Mouse (Mus musculus) midbrain, embryonic 12.5 days (tissue): Measurements from ENCODE around the gene Tcte2. TPM values are rescaled to one million over a fixed set of nuclear protein-coding genes. Genes with fewer than 3 reads are reported as not detected.

Source experiments
- ATAC-seq: fragments of 200-750 bp; cut with Nextera tagmentation; 2 replicates; pipeline ENCODE4 v1.8.0; 2017; ENCODE audit warnings: low read depth, moderate TSS enrichment, moderate library complexity; ENCODE audit not compliant: low FRiP score
- H3K27ac ChIP-seq: fragments of 300-500 bp; sonication (generic); replicated peaks from 2 replicates; pipeline ENCODE4 v1.5.1; 2016; ENCODE audit warnings: mild to moderate bottlenecking
- H3K27me3 ChIP-seq: fragments of 300-500 bp; sonication (generic); 2 replicates; pipeline ENCODE4 v1.6.1; 2016; ENCODE audit warnings: mild to moderate bottlenecking
- H3K36me3 ChIP-seq: fragments of 300-500 bp; sonication (generic); 2 replicates; pipeline ENCODE4 v1.6.1; 2016
- H3K4me1 ChIP-seq: fragments of 300-500 bp; sonication (generic); 2 replicates; pipeline ENCODE4 v1.6.1; 2016
- H3K4me2 ChIP-seq: fragments of 300-500 bp; sonication (generic); replicated peaks from 2 replicates; pipeline ENCODE4 v1.6.1; 2016; ENCODE audit warnings: mild to moderate bottlenecking, moderate library complexity
- H3K4me3 ChIP-seq: fragments of 300-500 bp; sonication (generic); 2 replicates; pipeline ENCODE4 v1.5.1; 2016; ENCODE audit warnings: mild to moderate bottlenecking
- H3K9ac ChIP-seq: fragments of 300-500 bp; sonication (generic); replicated peaks from 2 replicates; pipeline ENCODE4 v1.6.1; 2016; ENCODE audit warnings: mild to moderate bottlenecking, moderate library complexity
- H3K9me3 ChIP-seq: fragments of 300-500 bp; sonication (generic); 2 replicates; pipeline ENCODE4 v1.6.1; 2016; ENCODE audit warnings: mild to moderate bottlenecking
- WGBS: fragments of 180-500 bp; shearing (Covaris S2); methylation state at CpG from one replicate; pipeline ENCODE4 v1.1.7; 2016; 5-methylcytosine and 5-hydroxymethylcytosine counted together
- polyA plus RNA-seq: library from polyadenylated mRNA; unstranded; fragments of >200 nt; fragmentation: Nextera tagmentation; extraction: Ambion mirVana; gene quantifications from 2 replicates; pipeline ENCODE4 v1.2.1, GENCODE M21; 2016

Tcte2 gene
- polyA plus RNA-seq, 1 experiment from 2014 or later: 16.6 TPM

DNA sequence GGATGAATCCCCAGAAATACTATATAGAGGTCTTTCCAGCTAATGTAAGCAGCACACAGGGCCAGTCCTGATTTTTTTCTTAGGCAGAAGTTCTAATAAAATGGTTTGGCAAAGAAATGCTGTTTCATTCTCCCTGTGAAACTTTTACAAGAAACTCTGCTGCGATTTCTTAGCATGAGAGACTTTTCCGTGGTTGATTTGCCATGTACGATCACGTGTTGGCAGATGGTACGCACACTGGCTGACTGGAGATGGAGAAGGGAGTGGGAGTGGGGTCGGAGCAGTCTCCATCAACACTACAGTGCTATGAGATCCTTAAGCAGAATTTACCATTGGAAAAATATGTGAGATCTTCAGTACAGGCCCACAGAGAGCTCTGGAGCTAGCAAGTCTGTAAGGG, 17.4 kb downstream of the Tcte2 start:
- no peaks in the 10 kb centered on the region for H3K36me3 ChIP-seq
- H3K4me1 ChIP-seq: peaks cover 28% of the 10 kb centered on the region
- no peak overlapping the region for H3K4me2 ChIP-seq
- 90% methylated on average over 6 of the region's 6 CpGs for WGBS
- no peak overlapping the region for H3K27ac ChIP-seq
- no peaks in the 10 kb centered on the region for H3K27me3 ChIP-seq
- no peak for ATAC-seq
- no peak overlapping the region for H3K9ac ChIP-seq
- H3K9me3 ChIP-seq: no peaks in the 10 kb centered on the region
- H3K4me3 ChIP-seq: no peak overlapping the region

DNA sequence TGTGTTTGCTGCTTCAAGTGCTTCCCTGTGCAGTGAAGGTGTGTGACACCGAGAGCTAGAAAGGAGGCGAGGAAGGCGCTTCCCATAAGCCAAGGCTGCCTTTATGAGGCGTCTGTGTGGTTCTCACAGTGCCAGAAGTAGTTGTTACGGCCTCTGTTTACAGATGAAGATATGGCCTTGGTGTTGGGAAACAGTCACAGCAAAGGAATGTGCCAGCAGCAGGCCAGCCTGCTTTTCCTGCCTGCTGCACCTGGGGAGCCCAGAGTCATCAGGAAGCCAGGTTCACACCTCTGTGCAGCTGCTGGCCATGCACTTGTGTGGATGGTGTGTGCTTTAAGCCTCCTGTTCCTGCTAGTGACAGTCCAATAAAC, 17.9 kb downstream of the Tcte2 start:
- H3K4me1 ChIP-seq: peaks cover 28% of the 10 kb centered on the region
- H3K4me2 ChIP-seq: no peak overlapping the region
- WGBS: 42% methylated on average over 5 of the region's 5 CpGs
- no peak overlapping the region for H3K27ac ChIP-seq
- H3K9ac ChIP-seq: 0 out of 2 replicates have a peak overlapping the region, but pooled peaks have one; percentile 0
- no peaks in the 10 kb centered on the region for H3K27me3 ChIP-seq
- H3K36me3 ChIP-seq: no peaks in the 10 kb centered on the region
- H3K9me3 ChIP-seq: no peaks in the 10 kb centered on the region
- no peak overlapping the region for H3K4me3 ChIP-seq
- ATAC-seq: no peak

- Histone ChIP-seq H3K4me1 (peaks cover 28% of the 10 kb centered on the region), H3K4me3 (no peak overlapping the region), H3K27ac (no peak overlapping the region; the same call in 1 of the 2 replicates), H3K9me3 (no peaks in the 10 kb centered on the region), H3K4me2 (no peak overlapping the region), H3K27me3 (no peaks in the 10 kb centered on the region), H3K36me3 (no peaks in the 10 kb centered on the region), H3K9ac (0 out of 2 replicates have a peak overlapping the region, but pooled peaks have one; percentile 0)
- ATAC-seq: 0 out of 2 replicates have a peak, but pooled peaks have one; percentile 10
- WGBS: 38% methylated on average over 7 of the region's 7 CpGs
Observed at GRCm38 (mm10) chr17:13742941-13743708, 18.5 kb downstream of the Tcte2 start.

DNA sequence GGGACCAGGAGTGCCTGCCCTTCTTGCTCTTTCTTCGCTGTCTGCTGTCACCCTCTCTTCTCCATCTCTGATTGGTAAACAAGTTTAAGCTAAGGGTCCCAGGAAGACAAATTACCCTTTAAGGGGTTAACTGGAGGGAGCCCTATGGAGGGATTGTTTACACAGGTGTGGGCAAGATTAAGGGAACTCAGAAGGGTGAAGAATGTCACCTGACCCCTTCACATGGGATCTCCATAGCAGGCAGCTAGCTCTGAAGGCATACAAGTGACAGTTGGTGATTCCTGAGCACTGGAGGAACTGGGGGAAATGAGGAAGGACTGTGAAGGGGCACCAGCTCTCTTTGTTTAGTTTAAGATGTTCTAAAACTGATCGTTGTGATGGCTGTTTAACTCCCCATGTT, 19.3 kb downstream of the Tcte2 start:
- H3K27ac ChIP-seq: no peak overlapping the region
- no peak overlapping the region for H3K4me2 ChIP-seq
- no peaks in the 10 kb centered on the region for H3K27me3 ChIP-seq
- H3K9ac ChIP-seq: no peak overlapping the region
- H3K4me3 ChIP-seq: no peak overlapping the region
- H3K9me3 ChIP-seq: no peaks in the 10 kb centered on the region
- H3K4me1 ChIP-seq: peaks cover 29% of the 10 kb centered on the region
- no peak for ATAC-seq
- 34% methylated on average over 2 of the region's 2 CpGs for WGBS
- H3K36me3 ChIP-seq: no peaks in the 10 kb centered on the region

- H3K27me3 ChIP-seq: no peaks in the 10 kb centered on the region
- H3K4me1 ChIP-seq: peaks cover 31% of the 10 kb centered on the region
- no peak overlapping the region for H3K4me3 ChIP-seq
- ATAC-seq: no peak
- H3K36me3 ChIP-seq: no peaks in the 10 kb centered on the region
- WGBS: 81% methylated on average over 7 of the region's 7 CpGs
- no peak overlapping the region for H3K27ac ChIP-seq
- H3K9me3 ChIP-seq: no peaks in the 10 kb centered on the region
- H3K9ac ChIP-seq: no peak overlapping the region
- H3K4me2 ChIP-seq: no peak overlapping the region
Observed at GRCm38 (mm10) chr17:13741611-13742010, 20.0 kb downstream of the Tcte2 start.

GRCm38 (mm10) chr17:13740796-13741195, 20.8 kb downstream of the Tcte2 start:
- peaks cover 31% of the 10 kb centered on the region for H3K4me1 ChIP-seq
- H3K4me2 ChIP-seq: no peak overlapping the region
- H3K4me3 ChIP-seq: no peak overlapping the region
- no peaks in the 10 kb centered on the region for H3K36me3 ChIP-seq
- no peaks in the 10 kb centered on the region for H3K27me3 ChIP-seq
- 56% methylated on average over 2 of the region's 2 CpGs for WGBS
- H3K27ac ChIP-seq: no peak overlapping the region
- ATAC-seq: no peak
- no peak overlapping the region for H3K9ac ChIP-seq
- no peaks in the 10 kb centered on the region for H3K9me3 ChIP-seq

- 73% methylated on average over 5 of the region's 5 CpGs for WGBS
- no peak overlapping the region for H3K4me2 ChIP-seq
- no peak overlapping the region for H3K9ac ChIP-seq
- H3K4me1 ChIP-seq: peaks cover 24% of the 10 kb centered on the region
- H3K9me3 ChIP-seq: no peaks in the 10 kb centered on the region
- no peak overlapping the region for H3K4me3 ChIP-seq
- ATAC-seq: no peak
- no peaks in the 10 kb centered on the region for H3K36me3 ChIP-seq
- H3K27me3 ChIP-seq: no peaks in the 10 kb centered on the region
- no peak overlapping the region for H3K27ac ChIP-seq
Observed at GRCm38 (mm10) chr17:13739981-13740380, 21.6 kb downstream of the Tcte2 start.

DNA sequence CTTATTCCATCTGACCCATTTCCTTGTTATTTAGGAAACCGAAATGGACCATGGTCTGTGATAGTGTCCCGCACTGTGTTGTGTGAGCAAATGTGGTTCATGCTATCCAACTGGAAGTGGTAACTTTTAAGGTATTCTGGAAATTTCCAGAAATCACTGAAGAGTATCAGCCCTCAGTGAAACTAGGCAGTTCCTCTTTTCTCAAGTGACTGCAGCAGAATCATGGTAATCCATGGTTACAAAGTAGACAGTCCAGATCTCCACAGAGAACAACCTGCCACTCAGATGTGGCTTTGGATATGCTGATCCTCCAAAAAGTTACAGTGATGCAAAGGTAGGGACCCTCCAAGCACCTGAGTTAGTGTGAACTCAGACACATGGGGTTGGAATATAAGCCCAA, 22.7 kb downstream of the Tcte2 start:
- 90% methylated on average over 2 of the region's 2 CpGs for WGBS
- Histone ChIP-seq H3K27me3 (no peaks in the 10 kb centered on the region), H3K36me3 (no peaks in the 10 kb centered on the region), H3K27ac (no peak overlapping the region), H3K9me3 (no peaks in the 10 kb centered on the region), H3K4me2 (no peak overlapping the region), H3K9ac (no peak overlapping the region), H3K4me1 (peaks cover 20% of the 10 kb centered on the region), H3K4me3 (no peak overlapping the region)
- ATAC-seq: no peak

- H3K27me3 ChIP-seq: no peaks in the 10 kb centered on the region
- H3K9me3 ChIP-seq: no peaks in the 10 kb centered on the region
- 70% methylated on average over 7 of the region's 7 CpGs for WGBS
- H3K4me2 ChIP-seq: no peak overlapping the region
- H3K27ac ChIP-seq: no peak overlapping the region
- H3K9ac ChIP-seq: no peak overlapping the region
- no peaks in the 10 kb centered on the region for H3K36me3 ChIP-seq
- H3K4me3 ChIP-seq: no peak overlapping the region
- no peak for ATAC-seq
- H3K4me1 ChIP-seq: peaks cover 13% of the 10 kb centered on the region
Observed at GRCm38 (mm10) chr17:13738121-13738776, 23.4 kb downstream of the Tcte2 start.

GRCm38 (mm10) chr17:13737336-13737735, 24.3 kb downstream of the Tcte2 start:
- Histone ChIP-seq H3K9ac (no peak overlapping the region), H3K27me3 (no peaks in the 10 kb centered on the region), H3K4me2 (no peak overlapping the region), H3K36me3 (no peaks in the 10 kb centered on the region), H3K27ac (peak overlapping the region; percentile 15; the same call in 1 of the 2 replicates), H3K4me1 (peaks cover 9% of the 10 kb centered on the region; the same call in 1 of the 2 replicates), H3K9me3 (no peaks in the 10 kb centered on the region), H3K4me3 (no peak overlapping the region)
- ATAC-seq: no peak
- WGBS: 64% methylated on average over 6 of the region's 6 CpGs

GRCm38 (mm10) chr17:13735803-13736282, 25.8 kb downstream of the Tcte2 start:
- no peaks in the 10 kb centered on the region for H3K36me3 ChIP-seq
- WGBS: 78% methylated on average over 8 of the region's 8 CpGs
- H3K9ac ChIP-seq: 0 out of 2 replicates have a peak overlapping the region, but pooled peaks have one; percentile 21
- H3K27me3 ChIP-seq: no peaks in the 10 kb centered on the region
- ATAC-seq: peak; percentile 34; the same call in 1 of the 2 replicates
- H3K4me1 ChIP-seq: peaks cover 8% of the 10 kb centered on the region
- H3K27ac ChIP-seq: no peak overlapping the region
- no peak overlapping the region for H3K4me3 ChIP-seq
- H3K4me2 ChIP-seq: no peak overlapping the region
- no peaks in the 10 kb centered on the region for H3K9me3 ChIP-seq

- peaks cover 3% of the 10 kb centered on the region for H3K4me1 ChIP-seq
- no peaks in the 10 kb centered on the region for H3K36me3 ChIP-seq
- H3K4me2 ChIP-seq: no peak overlapping the region
- ATAC-seq: no peak
- H3K27me3 ChIP-seq: no peaks in the 10 kb centered on the region
- no peak overlapping the region for H3K9ac ChIP-seq
- no peak overlapping the region for H3K4me3 ChIP-seq
- H3K27ac ChIP-seq: no peak overlapping the region
- H3K9me3 ChIP-seq: no peaks in the 10 kb centered on the region
- WGBS: 87% methylated on average over 5 of the region's 5 CpGs
Observed at GRCm38 (mm10) chr17:13735057-13735456, 26.6 kb downstream of the Tcte2 start.
